Mouse (Mus musculus) heart, postnatal 0 days (tissue): ENCODE results near the gene Rras.

ENCODE experiments used
- CTCF ChIP-seq: IDR thresholded peaks from 2 replicates; pipeline ENCODE4 v1.5.1; 2016; ENCODE audit warnings: antibody characterized with exemption, control low read depth, low read depth
- EP300 ChIP-seq: IDR thresholded peaks from 2 replicates; pipeline ENCODE4 v1.6.1; 2016; ENCODE audit warnings: antibody characterized with exemption, low read depth

DNA sequence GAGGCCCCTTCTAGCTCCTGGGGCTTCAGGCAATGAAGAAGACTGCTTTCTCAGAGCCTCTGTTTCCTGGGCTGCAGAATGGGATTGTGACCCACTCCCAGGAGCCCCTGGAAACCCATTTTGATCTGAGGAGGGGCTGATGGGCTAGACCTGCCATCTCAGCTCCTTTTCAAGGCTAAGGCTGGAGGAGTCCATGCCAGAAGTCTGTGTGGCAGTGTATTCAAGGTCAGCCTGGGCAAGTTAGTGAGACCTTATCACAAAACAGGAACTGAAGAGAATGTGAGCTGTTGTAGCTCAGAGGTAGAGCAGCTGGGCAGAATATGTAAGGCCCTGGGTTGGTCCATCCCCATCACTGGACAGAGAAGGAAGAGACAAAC is 39.2 kb downstream of the Rras start:
- TF ChIP-seq CTCF (no peak), EP300 (no peak)
